Mouse (Mus musculus): ENCODE data around the gene C77080. TPM values are rescaled to one million over a fixed set of nuclear protein-coding genes. Genes with fewer than 3 reads are reported as not detected.
A peak's percentile ranks its signal among the peaks of the same experiment; 100 is the strongest.

Gene C77080
- polyA plus RNA-seq, 1 experiment, result 15.6 TPM

GRCm38 (mm10) chr4:129227985-129228381, 33.2 kb downstream of the C77080 start:
- 5% methylated on average over 8 of the region's 8 CpGs for WGBS
- Histone ChIP-seq H3K27ac (ENCODE audit: insufficient read depth, low read length) (peak overlapping the region; percentile 55), H3K4me3 (replicated peaks; ENCODE audit: insufficient read depth, low read depth, low read length) (peak overlapping the region; percentile 55), H3K27me3 (ENCODE audit: control insufficient read depth, insufficient read depth, low read length) (no peaks in the 10 kb centered on the region), H3K4me1 (ENCODE audit: control insufficient read depth, insufficient read depth, low read length) (peaks cover 59% of the 10 kb centered on the region)
- DNase-seq, result peak in 1 of 2 experiments; percentile 57
- TF ChIP-seq CTCF (IDR thresholded peaks at IDR 0.05; ENCODE audit: borderline replicate concordance, insufficient read depth, low read depth, low read length), result no peak
- TF ChIP-seq POLR2A (IDR thresholded peaks at IDR 0.05; ENCODE audit: borderline replicate concordance, insufficient read depth, low read length), result no peak

GRCm38 (mm10) chr4:129227170-129227984, 33.8 kb downstream of the C77080 start:
- 10% methylated on average over 22 of the region's 22 CpGs for WGBS
- Histone ChIP-seq H3K27ac (ENCODE audit: insufficient read depth, low read length) (peak overlapping the region; percentile 75), H3K4me1 (ENCODE audit: control insufficient read depth, insufficient read depth, low read length) (peaks cover 64% of the 10 kb centered on the region), H3K27me3 (ENCODE audit: control insufficient read depth, insufficient read depth, low read length) (no peaks in the 10 kb centered on the region), H3K4me3 (replicated peaks; ENCODE audit: insufficient read depth, low read depth, low read length) (peak overlapping the region; percentile 55)
- TF ChIP-seq CTCF (IDR thresholded peaks at IDR 0.05; ENCODE audit: borderline replicate concordance, insufficient read depth, low read depth, low read length), result no peak
- TF ChIP-seq POLR2A (IDR thresholded peaks at IDR 0.05; ENCODE audit: borderline replicate concordance, insufficient read depth, low read length), result peak; percentile 36; the same call in 1 of the 2 replicates
- DNase-seq, result peak; percentile 61 to 62

GRCm38 (mm10) chr4:129226441-129226963, 34.7 kb downstream of the C77080 start:
- Histone ChIP-seq H3K27ac (ENCODE audit: insufficient read depth, low read length) (peak overlapping the region; percentile 75), H3K4me1 (ENCODE audit: control insufficient read depth, insufficient read depth, low read length) (peaks cover 64% of the 10 kb centered on the region), H3K4me3 (replicated peaks; ENCODE audit: insufficient read depth, low read depth, low read length) (peak overlapping the region; percentile 55), H3K27me3 (ENCODE audit: control insufficient read depth, insufficient read depth, low read length) (no peaks in the 10 kb centered on the region)
- WGBS, result 18% methylated on average over 5 of the region's 5 CpGs
- DNase-seq, result peak in 1 of 2 experiments; percentile 59
- TF ChIP-seq CTCF (IDR thresholded peaks at IDR 0.05; ENCODE audit: borderline replicate concordance, insufficient read depth, low read depth, low read length) (no peak), POLR2A (IDR thresholded peaks at IDR 0.05; ENCODE audit: borderline replicate concordance, insufficient read depth, low read length) (no peak)

- WGBS, result 39% methylated on average over 12 of the region's 12 CpGs
- Histone ChIP-seq H3K4me1 (ENCODE audit: control insufficient read depth, insufficient read depth, low read length) (peaks cover 69% of the 10 kb centered on the region), H3K27me3 (ENCODE audit: control insufficient read depth, insufficient read depth, low read length) (no peaks in the 10 kb centered on the region), H3K27ac (ENCODE audit: insufficient read depth, low read length) (peak overlapping the region; percentile 75), H3K4me3 (replicated peaks; ENCODE audit: insufficient read depth, low read depth, low read length) (peak overlapping the region; percentile 3)
- TF ChIP-seq POLR2A (IDR thresholded peaks at IDR 0.05; ENCODE audit: borderline replicate concordance, insufficient read depth, low read length) (no peak), CTCF (IDR thresholded peaks at IDR 0.05; ENCODE audit: borderline replicate concordance, insufficient read depth, low read depth, low read length) (no peak)
- peak in 1 of 2 experiments; percentile 48 for DNase-seq
These were observed 35.9 kb downstream of the C77080 start for GRCm38 (mm10) chr4:129225315-129225714.

GRCm38 (mm10) chr4:129223421-129224281, 37.6 kb downstream of the C77080 start:
- Histone ChIP-seq H3K27me3 (ENCODE audit: control insufficient read depth, insufficient read depth, low read length) (no peaks in the 10 kb centered on the region), H3K27ac (ENCODE audit: insufficient read depth, low read length) (no peak overlapping the region), H3K4me3 (replicated peaks; ENCODE audit: insufficient read depth, low read depth, low read length) (no peak overlapping the region), H3K4me1 (ENCODE audit: control insufficient read depth, insufficient read depth, low read length) (peaks cover 76% of the 10 kb centered on the region)
- peak in 1 of 2 experiments; percentile 47 for DNase-seq
- 46% methylated on average over 55 of the region's 55 CpGs for WGBS
- TF ChIP-seq POLR2A (IDR thresholded peaks at IDR 0.05; ENCODE audit: borderline replicate concordance, insufficient read depth, low read length) (no peak), CTCF (IDR thresholded peaks at IDR 0.05; ENCODE audit: borderline replicate concordance, insufficient read depth, low read depth, low read length) (no peak)

GRCm38 (mm10) chr4:129222019-129222925, 38.9 kb downstream of the C77080 start:
- 44% methylated on average over 31 of the region's 31 CpGs for WGBS
- TF ChIP-seq POLR2A (IDR thresholded peaks at IDR 0.05; ENCODE audit: borderline replicate concordance, insufficient read depth, low read length) (no peak), CTCF (IDR thresholded peaks at IDR 0.05; ENCODE audit: borderline replicate concordance, insufficient read depth, low read depth, low read length) (no peak)
- H3K27me3 ChIP-seq (ENCODE audit: control insufficient read depth, insufficient read depth, low read length), result no peaks in the 10 kb centered on the region
- H3K4me3 ChIP-seq (replicated peaks; ENCODE audit: insufficient read depth, low read depth, low read length), result no peak overlapping the region
- DNase-seq, result peak in 1 of 2 experiments; percentile 49
- peaks cover 70% of the 10 kb centered on the region for H3K4me1 ChIP-seq (ENCODE audit: control insufficient read depth, insufficient read depth, low read length)
- H3K27ac ChIP-seq (ENCODE audit: insufficient read depth, low read length), result peak overlapping the region; percentile 65
